Mouse (Mus musculus) lung, postnatal 25 days (tissue): ENCODE results near the gene Syngr3.
"Not testable (repeated sequence)": the region's sequence is repeated elsewhere in the genome, so short reads cannot be mapped to it uniquely, and the experiment has no call there.

ENCODE experiments used
- DNase-seq: peaks from one replicate; pipeline ENCODE4 v3.0.0; 2022; ENCODE audit warnings: low spot score

The Syngr3 gene

GRCm38 (mm10) chr17:24676187-24676586 lies 13.6 kb downstream of the Syngr3 start:
- DNase-seq, result peak; percentile 75

GRCm38 (mm10) chr17:24674277-24674676 lies 15.5 kb downstream of the Syngr3 start:
- DNase-seq, result no peak

- peak; percentile 74 for DNase-seq
Observed at GRCm38 (mm10) chr17:24672141-24672540, 17.6 kb downstream of the Syngr3 start.

GRCm38 (mm10) chr17:24671346-24671745 lies 18.4 kb downstream of the Syngr3 start:
- DNase-seq, result no peak

GRCm38 (mm10) chr17:24670246-24670844 lies 19.4 kb downstream of the Syngr3 start:
- no peak for DNase-seq

GRCm38 (mm10) chr17:24669545-24670245 lies 20.1 kb downstream of the Syngr3 start, which contains the start of gene Zfp598:
TSS of gene Zfp598 (plus strand) at chr17:24669687.
- DNase-seq, result peak; percentile 96

- not testable (repeated sequence) for DNase-seq
Observed at GRCm38 (mm10) chr17:24669214-24669544, 20.6 kb downstream of the Syngr3 start.

- peak; percentile 90 for DNase-seq
Observed at GRCm38 (mm10) chr17:24667416-24667815, 22.3 kb downstream of the Syngr3 start.

- not testable (repeated sequence) for DNase-seq
Observed at GRCm38 (mm10) chr17:24667011-24667410, 22.7 kb downstream of the Syngr3 start.

GRCm38 (mm10) chr17:24658017-24658758 lies 31.6 kb downstream of the Syngr3 start, which contains the start of gene Npw:
TSS of gene Npw (minus strand) at chr17:24658457.
- no peak for DNase-seq

GRCm38 (mm10) chr17:24654969-24655368 lies 34.8 kb downstream of the Syngr3 start:
- DNase-seq, result no peak

- DNase-seq, result peak; percentile 90
Observed at GRCm38 (mm10) chr17:24653967-24654710, 35.6 kb downstream of the Syngr3 start.

GRCm38 (mm10) chr17:24651835-24652234 lies 37.9 kb downstream of the Syngr3 start:
- DNase-seq, result no peak

- no peak for DNase-seq
Observed at GRCm38 (mm10) chr17:24650766-24651165, 39.0 kb downstream of the Syngr3 start.

GRCm38 (mm10) chr17:24650070-24650616 lies 39.6 kb downstream of the Syngr3 start, which contains the start of gene Slc9a3r2:
TSS of gene Slc9a3r2 (minus strand) at chr17:24650327.
- peak; percentile 61 for DNase-seq

GRCm38 (mm10) chr17:24649581-24650069 lies 40.1 kb downstream of the Syngr3 start:
- DNase-seq, result peak; percentile 73

- DNase-seq, result no peak
Observed at GRCm38 (mm10) chr17:24648731-24649377, 40.9 kb downstream of the Syngr3 start.

- no peak for DNase-seq
Observed at GRCm38 (mm10) chr17:24647493-24647892, 42.3 kb downstream of the Syngr3 start.

- DNase-seq, result no peak
Observed at GRCm38 (mm10) chr17:24646381-24646780, 43.4 kb downstream of the Syngr3 start.

GRCm38 (mm10) chr17:24645916-24646315 lies 43.8 kb downstream of the Syngr3 start:
- peak; percentile 72 for DNase-seq
